Mouse (Mus musculus) embryo, embryonic 9.5 days (tissue): Measurements from ENCODE around the gene Tmem132c.

Experiments used
- DNase-seq: peaks from one replicate; pipeline ENCODE4 v3.0.0-alpha.2; 2017; ENCODE audit errors: extremely low spot score

Gene Tmem132c

GRCm38 (mm10) chr5:127602996-127603395, 361.4 kb downstream of the Tmem132c start:
- no peak for DNase-seq

GRCm38 (mm10) chr5:127607507-127607906, 365.9 kb downstream of the Tmem132c start:
- no peak for DNase-seq

GRCm38 (mm10) chr5:127609191-127609714, 367.6 kb downstream of the Tmem132c start:
- no peak for DNase-seq

- no peak for DNase-seq
Observed at GRCm38 (mm10) chr5:127610787-127611509, 369.3 kb downstream of the Tmem132c start.

GRCm38 (mm10) chr5:127611881-127612280, 370.3 kb downstream of the Tmem132c start:
- DNase-seq = no peak

GRCm38 (mm10) chr5:127612397-127612796, 370.8 kb downstream of the Tmem132c start:
- DNase-seq = no peak
